Mouse (Mus musculus): ENCODE data around the gene Dhx58. TPM values are rescaled to one million over a fixed set of nuclear protein-coding genes. Genes with fewer than 3 reads are reported as not detected.

The Dhx58 gene
- polyA plus RNA-seq, 1 experiment = 34.6 TPM

GRCm38 (mm10) chr11:100692164-100692616 is 11.9 kb downstream of the Dhx58 start, which contains the start of gene Zfp385c:
Gene Zfp385c, minus strand, starts transcription at chr11:100692455.
- no peak within 1 kb of the TSS for H3K27ac ChIP-seq (ENCODE audit: control insufficient read depth, insufficient read depth, low read depth, low read length, poor library complexity)
- 2% methylated on average over 23 of the region's 23 CpGs for WGBS
- H3K4me1 ChIP-seq (ENCODE audit: control insufficient read depth, insufficient read depth, low read length) = no peaks in the 10 kb centered on the region
- H3K4me3 ChIP-seq (replicated peaks; ENCODE audit: control insufficient read depth, low read depth, low read length) = no peak within 1 kb of the TSS
- TF ChIP-seq POLR2A (IDR thresholded peaks at IDR 0.05; ENCODE audit: borderline replicate concordance, control insufficient read depth, low read depth, low read length) (no peak), CTCF (IDR thresholded peaks at IDR 0.05; ENCODE audit: control insufficient read depth, insufficient read depth, low read length) (no peak)

- Histone ChIP-seq H3K4me3 (replicated peaks; ENCODE audit: control insufficient read depth, low read depth, low read length) (no peak overlapping the region), H3K27ac (ENCODE audit: control insufficient read depth, insufficient read depth, low read depth, low read length, poor library complexity) (no peak overlapping the region), H3K4me1 (ENCODE audit: control insufficient read depth, insufficient read depth, low read length) (no peaks in the 10 kb centered on the region)
- 83% methylated on average over 7 of the region's 7 CpGs for WGBS
- no peak for TF ChIP-seq CTCF (IDR thresholded peaks at IDR 0.05; ENCODE audit: control insufficient read depth, insufficient read depth, low read length)
- no peak for TF ChIP-seq POLR2A (IDR thresholded peaks at IDR 0.05; ENCODE audit: borderline replicate concordance, control insufficient read depth, low read depth, low read length)
These were observed 13.7 kb downstream of the Dhx58 start for GRCm38 (mm10) chr11:100690389-100690788.

GRCm38 (mm10) chr11:100688443-100688842 is 15.6 kb downstream of the Dhx58 start:
- TF ChIP-seq CTCF (IDR thresholded peaks at IDR 0.05; ENCODE audit: control insufficient read depth, insufficient read depth, low read length) = no peak
- TF ChIP-seq POLR2A (IDR thresholded peaks at IDR 0.05; ENCODE audit: borderline replicate concordance, control insufficient read depth, low read depth, low read length) = no peak
- Histone ChIP-seq H3K4me3 (replicated peaks; ENCODE audit: control insufficient read depth, low read depth, low read length) (no peak overlapping the region), H3K27ac (ENCODE audit: control insufficient read depth, insufficient read depth, low read depth, low read length, poor library complexity) (no peak overlapping the region), H3K4me1 (ENCODE audit: control insufficient read depth, insufficient read depth, low read length) (no peaks in the 10 kb centered on the region)
- 72% methylated on average over 4 of the region's 4 CpGs for WGBS

GRCm38 (mm10) chr11:100687265-100687664 is 16.8 kb downstream of the Dhx58 start:
- H3K27ac ChIP-seq (ENCODE audit: control insufficient read depth, insufficient read depth, low read depth, low read length, poor library complexity) = no peak overlapping the region
- 84% methylated on average over 7 of the region's 7 CpGs for WGBS
- no peak overlapping the region for H3K4me3 ChIP-seq (replicated peaks; ENCODE audit: control insufficient read depth, low read depth, low read length)
- TF ChIP-seq POLR2A (IDR thresholded peaks at IDR 0.05; ENCODE audit: borderline replicate concordance, control insufficient read depth, low read depth, low read length) = no peak
- no peak for TF ChIP-seq CTCF (IDR thresholded peaks at IDR 0.05; ENCODE audit: control insufficient read depth, insufficient read depth, low read length)
- no peaks in the 10 kb centered on the region for H3K4me1 ChIP-seq (ENCODE audit: control insufficient read depth, insufficient read depth, low read length)

GRCm38 (mm10) chr11:100685371-100685770 is 18.7 kb downstream of the Dhx58 start:
- no peak overlapping the region for H3K4me3 ChIP-seq (replicated peaks; ENCODE audit: control insufficient read depth, low read depth, low read length)
- H3K27ac ChIP-seq (ENCODE audit: control insufficient read depth, insufficient read depth, low read depth, low read length, poor library complexity) = no peak overlapping the region
- TF ChIP-seq POLR2A (IDR thresholded peaks at IDR 0.05; ENCODE audit: borderline replicate concordance, control insufficient read depth, low read depth, low read length) = no peak
- no peak for TF ChIP-seq CTCF (IDR thresholded peaks at IDR 0.05; ENCODE audit: control insufficient read depth, insufficient read depth, low read length)
- no peaks in the 10 kb centered on the region for H3K4me1 ChIP-seq (ENCODE audit: control insufficient read depth, insufficient read depth, low read length)
- WGBS = 74% methylated on average over 3 of the region's 3 CpGs

GRCm38 (mm10) chr11:100684084-100684483 is 20.0 kb downstream of the Dhx58 start:
- TF ChIP-seq CTCF (IDR thresholded peaks at IDR 0.05; ENCODE audit: control insufficient read depth, insufficient read depth, low read length) (no peak), POLR2A (IDR thresholded peaks at IDR 0.05; ENCODE audit: borderline replicate concordance, control insufficient read depth, low read depth, low read length) (no peak)
- 68% methylated on average over 2 of the region's 2 CpGs for WGBS
- Histone ChIP-seq H3K4me1 (ENCODE audit: control insufficient read depth, insufficient read depth, low read length) (no peaks in the 10 kb centered on the region), H3K4me3 (replicated peaks; ENCODE audit: control insufficient read depth, low read depth, low read length) (no peak overlapping the region), H3K27ac (ENCODE audit: control insufficient read depth, insufficient read depth, low read depth, low read length, poor library complexity) (no peak overlapping the region)

- H3K27ac ChIP-seq (ENCODE audit: control insufficient read depth, insufficient read depth, low read depth, low read length, poor library complexity) = no peak overlapping the region
- H3K4me3 ChIP-seq (replicated peaks; ENCODE audit: control insufficient read depth, low read depth, low read length) = no peak overlapping the region
- H3K4me1 ChIP-seq (ENCODE audit: control insufficient read depth, insufficient read depth, low read length) = no peaks in the 10 kb centered on the region
- WGBS = 67% methylated on average over 5 of the region's 5 CpGs
- TF ChIP-seq POLR2A (IDR thresholded peaks at IDR 0.05; ENCODE audit: borderline replicate concordance, control insufficient read depth, low read depth, low read length) (no peak), CTCF (IDR thresholded peaks at IDR 0.05; ENCODE audit: control insufficient read depth, insufficient read depth, low read length) (no peak)
These were observed 21.5 kb downstream of the Dhx58 start for GRCm38 (mm10) chr11:100682526-100682925.

GRCm38 (mm10) chr11:100681826-100682225 is 22.2 kb downstream of the Dhx58 start:
- Histone ChIP-seq H3K4me3 (replicated peaks; ENCODE audit: control insufficient read depth, low read depth, low read length) (no peak overlapping the region), H3K27ac (ENCODE audit: control insufficient read depth, insufficient read depth, low read depth, low read length, poor library complexity) (no peak overlapping the region), H3K4me1 (ENCODE audit: control insufficient read depth, insufficient read depth, low read length) (no peaks in the 10 kb centered on the region)
- TF ChIP-seq CTCF (IDR thresholded peaks at IDR 0.05; ENCODE audit: control insufficient read depth, insufficient read depth, low read length) (no peak), POLR2A (IDR thresholded peaks at IDR 0.05; ENCODE audit: borderline replicate concordance, control insufficient read depth, low read depth, low read length) (no peak)
- WGBS = 86% methylated on average over 5 of the region's 5 CpGs

GRCm38 (mm10) chr11:100677810-100678209 is 26.3 kb downstream of the Dhx58 start:
- Histone ChIP-seq H3K27ac (ENCODE audit: control insufficient read depth, insufficient read depth, low read depth, low read length, poor library complexity) (no peak overlapping the region), H3K4me3 (replicated peaks; ENCODE audit: control insufficient read depth, low read depth, low read length) (no peak overlapping the region), H3K4me1 (ENCODE audit: control insufficient read depth, insufficient read depth, low read length) (no peaks in the 10 kb centered on the region)
- no peak for TF ChIP-seq CTCF (IDR thresholded peaks at IDR 0.05; ENCODE audit: control insufficient read depth, insufficient read depth, low read length)
- WGBS = 74% methylated on average over 7 of the region's 7 CpGs

All from bone marrow, adult 2 months (tissue).